Mouse (Mus musculus) testis, postnatal 14 days (tissue): Measurements from ENCODE around the gene Olfr328.
"Not testable (repeated sequence)": the region's sequence is repeated elsewhere in the genome, so short reads cannot be mapped to it uniquely, and the experiment has no call there.

Experiments used
- DNase-seq: peaks from one replicate; pipeline ENCODE4 v3.0.0; 2021; ENCODE audit warnings: low spot score

Gene Olfr328

DNA sequence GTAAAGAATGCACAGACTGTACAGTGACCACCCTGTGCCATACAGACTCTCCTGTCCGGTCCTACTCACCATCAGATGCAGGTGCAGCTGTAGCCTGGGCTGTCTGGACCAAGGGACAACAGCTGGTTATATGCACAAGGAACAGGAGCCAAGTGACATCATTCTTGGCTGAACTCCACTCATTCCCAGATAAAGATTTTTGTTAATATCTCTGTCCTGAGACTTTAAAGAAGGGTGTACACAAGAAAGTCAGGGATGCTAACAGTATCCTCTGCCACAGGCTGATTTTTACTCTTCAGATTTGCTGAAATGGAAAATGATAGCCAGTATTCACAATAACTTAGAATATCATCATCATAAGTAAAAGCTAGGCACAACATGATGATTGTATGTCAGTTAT lies at the start of gene Olfr328:
TSS of gene Olfr328 (minus strand) at position 101 of the 400 bp plus-strand sequence.
- DNase-seq = no peak

DNA sequence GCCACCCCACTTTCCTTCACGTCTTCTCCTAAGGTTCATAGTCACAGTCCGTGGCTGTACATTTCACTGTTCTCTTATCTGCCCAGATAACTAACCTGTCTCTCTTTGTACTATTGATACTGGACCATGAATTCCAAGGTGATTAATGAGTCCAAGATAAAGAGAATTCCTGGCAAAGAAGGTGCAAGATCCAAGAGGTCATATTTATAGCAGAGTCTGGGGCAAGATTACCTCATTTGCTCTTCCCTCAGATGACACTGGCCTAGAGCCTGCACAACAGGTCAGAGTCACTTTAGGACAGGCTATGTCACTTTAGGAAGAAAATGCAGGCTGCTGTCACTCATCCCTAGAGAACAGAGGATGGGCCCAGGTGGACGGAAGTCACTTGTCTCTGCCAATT lies 49.8 kb upstream of the Olfr328 start:
- DNase-seq = no peak

DNA sequence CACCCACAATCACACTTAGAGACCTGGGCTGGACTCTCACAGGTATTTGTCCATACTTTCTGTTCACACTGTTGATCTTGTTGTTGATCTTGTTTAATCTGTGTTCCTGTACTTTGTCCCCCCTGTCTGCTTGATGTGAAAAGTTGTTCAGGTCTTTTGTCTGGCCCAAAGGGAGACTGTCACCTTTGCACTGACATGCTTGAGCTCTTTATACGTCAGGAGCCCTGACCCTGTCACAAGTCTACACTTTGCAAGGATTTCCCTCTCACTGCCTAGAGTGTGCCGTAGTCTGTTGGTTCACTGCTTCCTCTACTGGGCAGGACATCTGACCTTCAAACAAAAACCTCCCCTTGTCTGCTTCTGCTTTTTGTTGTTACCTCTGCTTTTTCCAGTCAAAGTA lies 49.3 kb upstream of the Olfr328 start:
- no peak for DNase-seq

DNA sequence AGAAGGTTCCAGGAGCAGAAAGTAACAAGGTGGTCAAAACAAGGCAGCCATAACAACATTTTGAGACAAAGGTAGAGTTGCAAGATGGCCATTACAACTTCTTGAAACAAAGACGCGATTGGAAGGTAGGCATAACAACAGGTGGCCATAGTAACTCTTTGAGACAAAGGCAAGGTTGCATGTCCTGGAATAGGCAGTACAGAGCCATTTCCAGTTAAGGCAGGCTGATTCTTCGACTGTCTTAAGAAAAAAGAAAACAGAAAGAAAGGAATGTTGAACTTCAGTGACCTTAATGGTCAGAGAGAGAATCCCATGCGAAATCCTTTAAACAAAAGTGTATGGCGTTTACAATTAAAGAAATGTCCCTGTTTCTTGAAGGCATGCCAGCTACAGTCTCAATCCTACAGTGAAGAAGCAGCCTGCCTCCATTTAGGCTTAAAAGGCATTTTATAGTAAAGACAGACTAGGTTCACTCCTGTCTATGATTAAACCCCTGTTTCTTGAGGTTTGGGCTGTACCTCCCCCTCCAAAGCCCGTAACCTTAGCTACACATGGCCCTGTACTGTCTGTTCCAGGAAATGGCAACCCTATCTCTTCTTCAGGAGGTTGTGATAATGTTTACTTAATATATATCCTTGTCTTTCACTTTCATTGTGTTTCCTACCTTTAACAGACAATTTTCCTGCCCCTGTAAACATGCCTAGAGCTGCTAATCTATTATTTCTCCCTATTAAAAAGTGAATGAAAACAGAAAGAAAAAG lies 47.5 kb upstream of the Olfr328 start:
- peak; percentile 33 for DNase-seq

DNA sequence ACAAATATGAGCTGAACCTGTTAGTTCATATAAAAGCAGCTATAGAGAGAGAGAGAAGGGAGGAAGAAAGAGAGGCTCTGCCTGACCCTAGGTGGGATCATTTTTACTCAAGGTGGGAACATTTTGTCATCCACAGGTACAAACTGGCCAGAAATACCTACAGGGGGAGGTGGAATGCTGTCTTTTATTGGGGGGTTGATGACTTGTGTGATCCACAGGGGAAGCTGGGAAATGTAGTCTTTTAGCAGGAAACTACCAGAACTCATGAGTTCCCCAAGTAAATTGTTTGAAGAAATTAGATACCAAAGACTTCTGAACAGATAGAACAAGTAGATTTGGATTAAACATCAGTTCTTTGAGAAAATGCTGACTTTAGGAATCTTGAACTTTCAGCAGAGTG lies 46.6 kb upstream of the Olfr328 start:
- no peak for DNase-seq

DNA sequence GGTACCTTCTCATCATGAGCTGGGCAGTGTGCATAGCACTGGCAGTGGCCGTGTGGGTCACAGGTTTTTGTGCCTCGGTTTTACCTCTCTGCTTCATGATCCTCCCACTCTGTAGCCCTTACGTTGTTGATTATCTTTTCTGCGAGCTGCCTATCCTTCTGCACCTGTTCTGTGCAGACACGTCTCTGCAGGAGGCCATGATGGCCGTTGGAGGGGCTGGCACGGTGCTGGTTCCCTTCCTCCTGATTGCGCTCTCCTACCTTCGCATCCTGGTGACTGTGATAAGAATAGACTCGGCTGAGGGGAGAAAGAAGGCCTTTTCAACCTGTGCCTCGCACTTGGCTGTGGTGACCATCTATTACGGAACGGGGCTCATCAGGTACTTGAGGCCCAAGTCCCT lies 42.4 kb upstream of the Olfr328 start:
- DNase-seq = no peak

DNA sequence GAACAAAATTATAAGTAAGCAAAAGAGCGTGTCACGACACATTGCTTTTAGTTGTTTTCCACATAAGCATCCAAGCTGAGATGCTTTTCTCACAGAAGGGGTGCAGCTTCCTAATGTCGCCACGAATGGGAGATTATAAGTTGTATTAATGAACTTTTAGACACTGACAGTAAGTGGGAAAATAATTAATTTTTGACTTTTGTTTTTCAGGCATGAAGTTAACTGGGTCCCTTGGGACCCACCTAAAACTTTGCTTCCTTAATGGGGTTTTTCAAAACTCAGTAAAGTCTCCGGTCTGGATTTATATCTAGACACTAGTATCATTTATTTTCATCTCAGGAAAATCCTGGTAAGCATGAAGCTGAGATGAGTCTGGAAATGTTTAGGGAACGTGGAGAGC lies 39.4 kb upstream of the Olfr328 start, which contains the start of gene Olfr324:
TSS of gene Olfr324 (plus strand) at position 301 of the 400 bp plus-strand sequence.
- no peak for DNase-seq

DNA sequence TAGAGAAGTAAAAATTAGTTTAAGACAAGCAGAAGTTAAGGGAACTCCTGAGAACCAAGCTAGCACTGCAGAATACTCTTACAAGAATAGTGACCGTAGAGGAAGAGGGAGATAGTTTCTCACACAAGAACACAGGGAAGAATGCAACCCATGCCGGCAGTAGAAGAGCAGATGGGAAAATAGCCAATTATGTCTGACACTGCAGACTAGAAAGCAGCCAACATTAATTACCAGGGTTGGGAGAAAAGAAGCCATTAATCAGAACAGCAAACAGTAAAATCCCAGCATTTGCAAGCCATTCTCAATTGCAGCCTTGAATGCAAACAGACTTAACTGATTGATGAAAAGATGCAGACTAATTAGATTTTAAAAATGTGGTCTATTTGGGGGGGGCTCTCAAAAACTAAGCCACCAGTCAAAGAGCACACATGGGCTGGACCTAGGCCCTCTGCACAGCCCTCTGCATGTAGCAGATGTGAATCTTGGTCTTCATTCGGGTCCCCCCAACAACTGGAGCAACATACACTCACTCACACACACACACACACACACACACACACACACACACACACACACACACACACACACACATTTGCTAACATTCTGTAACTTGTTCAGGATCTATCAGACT lies 33.3 kb upstream of the Olfr328 start:
- no peak for DNase-seq

DNA sequence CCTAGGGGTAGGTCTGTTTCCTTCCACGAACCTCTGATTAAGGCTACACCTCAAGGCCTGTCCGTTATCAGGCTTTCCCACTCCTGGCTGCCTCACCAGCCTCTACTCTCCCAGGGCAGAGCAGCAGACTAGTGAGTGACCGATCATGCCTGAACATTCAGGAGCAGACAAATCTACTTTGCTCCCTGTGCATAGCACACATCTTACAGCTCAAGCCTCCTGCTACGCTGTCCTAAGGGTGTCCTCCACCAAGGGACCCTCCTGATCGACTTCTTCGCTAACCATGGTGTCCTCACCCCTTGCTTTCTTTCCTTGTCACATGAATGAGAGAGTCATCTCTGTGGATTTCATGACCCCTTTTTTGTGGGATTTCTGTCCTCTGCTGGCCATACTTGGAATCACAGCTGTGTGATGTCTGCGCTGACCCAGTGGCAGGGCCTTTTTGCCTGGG lies 32.5 kb upstream of the Olfr328 start:
- DNase-seq = no peak

DNA sequence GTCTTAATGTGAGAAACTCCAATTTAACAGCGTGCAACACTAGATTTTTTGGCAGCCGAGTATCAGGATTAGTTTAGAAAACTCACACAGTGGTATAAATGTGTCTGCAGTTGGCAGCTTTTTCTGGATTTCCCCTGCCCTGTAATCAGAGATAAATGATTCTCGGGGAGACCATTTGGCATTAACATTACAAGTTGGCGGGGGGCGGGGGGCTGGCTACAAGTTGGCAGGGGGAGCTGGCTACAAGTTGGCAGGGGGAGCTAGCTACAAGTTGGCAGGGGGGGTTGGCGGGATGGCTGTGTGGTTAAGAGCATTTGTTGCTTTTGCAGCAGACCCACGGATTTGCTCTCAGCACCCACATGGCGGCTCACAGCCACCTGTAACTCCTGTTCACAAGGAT lies 23.2 kb upstream of the Olfr328 start:
- no peak for DNase-seq

DNA sequence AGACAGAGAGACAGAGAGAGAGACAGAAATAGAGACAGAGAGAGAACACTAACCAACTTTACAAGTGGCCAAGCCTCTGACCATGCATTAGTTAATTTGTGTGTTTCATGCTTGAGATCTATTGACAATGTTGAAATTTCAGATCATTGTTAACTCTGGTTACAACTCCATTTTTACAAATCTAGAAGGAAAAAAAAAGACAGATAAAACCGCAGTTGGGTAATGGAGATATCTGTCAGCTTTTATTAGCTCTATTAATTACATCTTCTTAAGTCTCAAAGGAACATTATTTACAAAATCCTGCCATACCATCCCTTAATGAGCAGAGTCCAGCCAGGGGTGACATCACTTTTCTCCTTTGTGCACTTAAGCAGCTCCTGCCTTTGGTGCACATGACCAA lies 22.0 kb upstream of the Olfr328 start, which contains the start of gene Olfr325:
TSS of gene Olfr325 (plus strand) at position 301 of the 400 bp plus-strand sequence.
- DNase-seq = no peak

DNA sequence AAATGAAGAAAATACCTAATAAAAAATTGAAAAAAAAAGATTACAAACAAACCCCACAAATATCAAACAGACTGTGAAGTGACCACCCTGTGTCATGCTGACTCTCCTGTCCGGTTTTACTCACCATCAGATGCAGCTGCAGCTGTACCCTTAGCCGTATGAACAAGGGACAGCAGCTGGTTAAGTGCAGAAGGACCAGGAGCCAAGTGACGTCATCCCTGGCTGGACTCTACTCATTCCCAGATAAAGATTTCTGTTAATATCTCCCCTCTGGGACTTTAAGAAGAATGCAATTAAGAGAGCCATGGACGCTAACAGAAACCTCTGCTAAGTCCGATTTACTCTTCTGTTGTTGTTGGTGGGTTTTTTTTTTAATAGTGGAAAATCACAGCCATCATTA lies 15.0 kb upstream of the Olfr328 start, which contains the start of gene Olfr224:
TSS of gene Olfr224 (minus strand) at position 149 of the 400 bp plus-strand sequence.
- DNase-seq = no peak

DNA sequence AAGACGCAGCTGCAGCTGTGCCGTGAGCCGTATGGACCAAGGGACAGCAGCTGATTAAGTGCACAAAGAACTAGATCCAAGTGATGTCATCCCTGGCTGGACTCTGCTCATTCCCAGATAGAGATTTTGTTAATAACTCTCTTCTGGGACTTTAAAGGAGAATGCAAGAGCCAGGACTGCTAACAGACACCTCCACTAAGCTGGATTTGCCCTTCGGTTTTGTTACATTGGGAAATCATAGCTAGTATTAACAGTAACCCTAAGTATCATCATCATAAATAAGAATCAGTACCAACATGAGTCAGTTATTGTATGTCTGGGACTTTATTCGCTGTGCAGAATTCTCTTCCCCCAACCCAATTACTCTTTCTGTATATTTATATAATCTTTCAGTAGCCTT lies 9.1 kb downstream of the Olfr328 start, which contains the start of gene Olfr329-ps:
TSS of gene Olfr329-ps (minus strand) at position 101 of the 400 bp plus-strand sequence.
- no peak for DNase-seq

DNA sequence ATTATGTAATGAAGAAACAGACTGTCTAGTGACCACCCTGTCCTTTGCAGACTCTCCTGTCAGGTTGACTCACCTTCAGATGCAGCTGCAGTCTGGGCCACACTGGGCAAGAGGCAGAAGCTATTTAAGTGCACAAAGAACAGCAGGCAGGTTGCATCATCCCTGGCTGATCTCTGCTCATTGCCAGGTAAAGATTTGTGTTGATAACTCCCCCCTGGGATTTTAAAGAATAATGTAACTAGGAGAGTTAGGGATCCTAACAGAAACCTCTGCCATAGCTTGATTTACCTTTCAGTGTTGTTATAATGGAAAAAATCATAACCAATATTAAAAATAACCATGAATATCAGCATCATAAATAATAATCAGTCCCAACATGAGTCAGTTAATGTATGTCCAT lies 20.7 kb downstream of the Olfr328 start, which contains the start of gene Olfr330:
TSS of gene Olfr330 (minus strand) at position 101 of the 400 bp plus-strand sequence.
- not testable (repeated sequence) for DNase-seq

DNA sequence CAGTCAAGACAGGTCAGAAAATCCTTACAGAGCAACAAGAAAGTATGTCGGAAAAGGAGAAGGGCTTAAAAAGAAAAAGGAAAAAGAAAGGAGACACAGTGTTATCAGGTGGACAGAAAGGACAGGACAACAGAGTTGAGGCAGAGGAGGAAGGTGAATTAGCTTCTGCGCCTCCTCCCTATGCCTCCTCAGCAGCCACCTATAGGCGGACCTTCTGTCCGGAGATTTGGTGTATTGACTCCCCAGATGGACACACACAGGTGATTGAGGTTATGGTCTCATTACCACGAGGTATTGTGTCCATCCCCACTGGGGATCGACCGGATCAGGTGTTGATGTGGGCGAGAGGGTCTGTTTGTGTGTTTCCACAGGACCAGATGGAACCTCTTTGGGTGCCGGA lies 35.7 kb downstream of the Olfr328 start:
- DNase-seq = peak; percentile 28

DNA sequence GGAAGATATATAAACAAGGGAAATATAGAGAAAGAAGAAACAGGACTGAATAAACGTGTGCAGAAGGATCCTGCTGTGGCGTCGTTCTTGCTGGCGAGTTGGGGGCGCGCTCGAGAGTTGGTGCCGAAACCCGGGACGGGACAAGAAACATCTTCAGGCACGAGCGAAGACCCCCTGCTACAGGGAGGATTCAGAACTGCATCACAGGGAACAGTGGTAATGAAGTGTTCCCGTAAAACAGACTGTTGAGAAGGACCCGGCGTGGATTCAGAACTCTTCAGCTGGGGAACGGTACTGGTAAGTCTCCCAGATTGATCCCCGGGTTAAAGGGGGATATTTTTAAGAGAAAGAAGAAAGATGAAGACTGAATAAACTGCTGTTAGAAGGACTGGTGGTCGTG lies 36.5 kb downstream of the Olfr328 start:
- DNase-seq = peak; percentile 82

DNA sequence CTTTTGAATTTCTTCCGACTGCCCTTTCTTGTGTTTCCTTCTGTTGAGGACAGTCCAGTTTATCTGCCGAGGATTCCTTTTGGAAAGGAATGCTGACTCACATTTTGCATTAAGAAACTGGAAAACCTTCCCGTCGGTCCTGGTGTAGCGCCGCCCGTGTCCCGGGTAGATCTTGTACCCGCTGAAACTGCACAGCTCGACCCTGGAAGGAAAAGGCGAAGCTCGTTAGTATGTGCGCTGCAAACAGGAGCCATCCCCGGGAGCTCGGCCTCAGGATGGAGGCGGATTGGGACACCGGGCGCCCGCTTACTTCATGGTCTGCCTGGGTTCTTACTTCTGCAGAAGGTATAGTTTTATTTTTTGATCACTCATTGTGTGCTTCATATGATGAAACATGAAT lies 46.4 kb downstream of the Olfr328 start:
- not testable (repeated sequence) for DNase-seq

DNA sequence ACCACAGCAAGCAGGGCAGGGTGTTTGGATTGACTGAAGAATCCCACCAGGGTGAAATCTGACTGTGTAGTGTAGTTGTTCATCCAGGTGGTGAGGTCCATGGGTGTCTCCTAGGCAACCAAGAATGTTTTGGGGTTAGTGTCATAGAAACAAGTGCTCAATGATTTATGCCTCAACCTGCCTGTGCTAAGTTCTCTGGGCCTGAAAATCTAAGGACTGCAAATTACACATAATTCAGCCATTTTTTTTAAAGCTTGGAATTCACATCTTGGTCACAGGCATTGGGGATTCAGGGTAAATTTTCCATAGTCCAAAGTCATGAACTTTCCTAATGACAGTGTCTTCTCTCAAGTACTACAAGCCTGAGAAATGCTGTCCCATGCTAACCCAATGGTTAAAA lies 53.0 kb downstream of the Olfr328 start, which contains the start of gene Olfr331:
TSS of gene Olfr331 (minus strand) at position 101 of the 400 bp plus-strand sequence.
- DNase-seq = not testable (repeated sequence)
